ENCODE assay signal across 8 mouse cellular contexts in genomic region chr8:126481494-126482347, GRCm38 (mm10). TPM values are rescaled to one million over a fixed set of nuclear protein-coding genes. Genes with fewer than 3 reads are reported as not detected.
A peak's percentile ranks its signal among the peaks of the same experiment; 100 is the strongest.
DNase-seq lines count a peak whose midpoint lies in the region; ATAC-seq and TF ChIP-seq lines count a peak whose summit lies in the region.

No protein-coding gene starts in this region.

- H3K9ac ChIP-seq in embryonic facial prominence, embryonic 15.5 days = no peak overlapping the region
- H3K9ac ChIP-seq in hindbrain, embryonic 16.5 days (ENCODE audit: low read depth, low read length) = no peak overlapping the region

- no peaks in the 10 kb centered on the region for H3K9me3 ChIP-seq in embryonic facial prominence, embryonic 15.5 days (replicated peaks)
- no peaks in the 10 kb centered on the region for H3K9me3 ChIP-seq in hindbrain, embryonic 16.5 days (ENCODE audit: control insufficient read depth, low read length)

- intact Hi-C loops in left cerebral cortex, adult 2 months (cut with DNase I) = loop anchor here (2.0 to 5.0 kb wide), 4 partner anchors 224 to 531 kb away; no protein-coding TSS in a partner anchor
- intact Hi-C loops in left cerebral cortex, postnatal 14 days (cut with DNase I) = loop anchor here (5.0 kb wide), 3 partner anchors 224 to 529 kb away; partner anchors contain the start of gene Rbm34

- TF ChIP-seq CTCF in left cerebral cortex, adult 2 months (IDR thresholded peaks at IDR 0.05) = peak; percentile 81

- WGBS in embryonic facial prominence, embryonic 15.5 days = 25% methylated on average over 8 of the region's 8 CpGs
- 40% methylated on average over 8 of the region's 8 CpGs for WGBS in hindbrain, embryonic 16.5 days

- H3K36me3 ChIP-seq in embryonic facial prominence, embryonic 15.5 days = no peaks in the 10 kb centered on the region
- H3K36me3 ChIP-seq in hindbrain, embryonic 16.5 days (ENCODE audit: control insufficient read depth, insufficient read depth, low read length) = no peaks in the 10 kb centered on the region

- H3K27me3 ChIP-seq in embryonic facial prominence, embryonic 15.5 days = no peaks in the 10 kb centered on the region
- no peaks in the 10 kb centered on the region for H3K27me3 ChIP-seq in hindbrain, embryonic 16.5 days (replicated peaks; ENCODE audit: control insufficient read depth, insufficient read depth, low read length)

- 0 out of 2 replicates have a peak, but pooled peaks cover 8% of the 10 kb centered on the region for H3K4me1 ChIP-seq in embryonic facial prominence, embryonic 15.5 days
- no peaks in the 10 kb centered on the region for H3K4me1 ChIP-seq in hindbrain, embryonic 16.5 days (ENCODE audit: control insufficient read depth, insufficient read depth, low read depth, low read length)

- H3K27ac ChIP-seq in left cerebral cortex, adult 2 months = no peak overlapping the region
- no peak overlapping the region for H3K27ac ChIP-seq in embryonic facial prominence, embryonic 15.5 days (replicated peaks)
- no peak overlapping the region for H3K27ac ChIP-seq in hindbrain, embryonic 16.5 days (ENCODE audit: low read depth, low read length)

- H3K4me2 ChIP-seq in embryonic facial prominence, embryonic 15.5 days (replicated peaks) = no peak overlapping the region
- H3K4me2 ChIP-seq in hindbrain, embryonic 16.5 days (ENCODE audit: low read length) = no peak overlapping the region

- DNase-seq in left cerebral cortex, adult 2 months (ENCODE audit: extremely low spot score in 1 of 2, low spot score in 2 of 2) = peak; percentile 52 to 64
- DNase-seq in left cerebral cortex, adult 11 months (ENCODE audit: low spot score) = no peak
- peak; percentile 74 for DNase-seq in adrenal gland, postnatal 14 days
- peak; percentile 73 to 79 for DNase-seq in left cerebral cortex, postnatal 14 days (ENCODE audit: low spot score in 2 of 2)
- DNase-seq in telencephalon, adult 2 months (ENCODE audit: low read depth, low spot score) = peak; percentile 27

- ATAC-seq in embryonic facial prominence, embryonic 15.5 days (ENCODE audit: insufficient number of reproducible peaks, low FRiP score, low TSS enrichment, low read depth) = 0 out of 2 replicates have a peak, but pooled peaks have one; percentile 24
- ATAC-seq in hindbrain, embryonic 16.5 days = peak; percentile 61
- peak; percentile 50; the same call in 1 of the 2 replicates for ATAC-seq in megakaryocyte-erythroid progenitor cell, adult 5-6 weeks (replicated peaks; ENCODE audit: low FRiP score, low TSS enrichment, poor library complexity, severe bottlenecking)

- H3K4me3 ChIP-seq in left cerebral cortex, adult 2 months = no peak overlapping the region
- no peak overlapping the region for H3K4me3 ChIP-seq in embryonic facial prominence, embryonic 15.5 days (replicated peaks)
- H3K4me3 ChIP-seq in hindbrain, embryonic 16.5 days (ENCODE audit: low read length) = no peak overlapping the region

RNA-seq across cellular contexts. Expression of gene Tarbp1, which starts 6.9 kb away (rescaled TPM):
- total RNA-seq in left cerebral cortex, adult 2 months (2021) = 1 to 10 TPM; 4.2 to 4.6 TPM
- 9.4 and 10.0 TPM in 2 replicates for total RNA-seq in adrenal gland, postnatal 14 days (2021)
- polyA plus RNA-seq in embryonic facial prominence, embryonic 15.5 days (2015; fragmentation: Nextera tagmentation; extraction: Ambion mirVana) = 2.4 and 3.0 TPM in 2 replicates
- polyA plus RNA-seq in hindbrain, embryonic 16.5 days (2015; fragmentation: Nextera tagmentation; extraction: Ambion mirVana) = 1.2 and 1.5 TPM in 2 replicates
- total RNA-seq in left cerebral cortex, postnatal 14 days (2021) = 1 to 10 TPM; 3.5 to 4.1 TPM
- total RNA-seq in megakaryocyte-erythroid progenitor cell, adult 5-6 weeks (2014; fragmentation: Nextera tagmentation) = 20.0 and 22.7 TPM in 2 replicates
- 13.0 and 17.8 TPM in 2 replicates for total RNA-seq in megakaryocyte-erythroid progenitor cell, adult 5-6 weeks (2017)

RNA-seq across cellular contexts. Expression of gene Coa6, which starts 59.4 kb away (rescaled TPM):
- 10 to 100 TPM; 23.0 to 25.6 TPM for total RNA-seq in left cerebral cortex, adult 2 months (2021)
- total RNA-seq in adrenal gland, postnatal 14 days (2021) = 31.6 and 37.4 TPM in 2 replicates
- 44.8 and 48.9 TPM in 2 replicates for polyA plus RNA-seq in embryonic facial prominence, embryonic 15.5 days (2015; fragmentation: Nextera tagmentation; extraction: Ambion mirVana)
- polyA plus RNA-seq in hindbrain, embryonic 16.5 days (2015; fragmentation: Nextera tagmentation; extraction: Ambion mirVana) = 40.8 and 55.9 TPM in 2 replicates
- total RNA-seq in left cerebral cortex, postnatal 14 days (2021) = 10 to 100 TPM; 27.4 to 30.5 TPM
- total RNA-seq in megakaryocyte-erythroid progenitor cell, adult 5-6 weeks (2014; fragmentation: Nextera tagmentation) = 31.5 and 34.2 TPM in 2 replicates
- total RNA-seq in megakaryocyte-erythroid progenitor cell, adult 5-6 weeks (2017) = 13.8 and 36.9 TPM in 2 replicates
